Mouse (Mus musculus): ENCODE results near the gene Olfr1129. TPM values are rescaled to one million over a fixed set of nuclear protein-coding genes. Genes with fewer than 3 reads are reported as not detected.

Olfr1129 gene
- polyA plus RNA-seq, 1 experiment from 2014 or later = not detected

Other genes with a start within 250 kb of the Olfr1129 start
- not detected in 2 replicates for gene Olfr1120, start 219.1 kb upstream of the Olfr1129 start, polyA plus RNA-seq (2014; fragmentation: Nextera tagmentation; extraction: Ambion mirVana)
- gene Olfr1121, start 204.0 kb upstream of the Olfr1129 start, polyA plus RNA-seq (2014; fragmentation: Nextera tagmentation; extraction: Ambion mirVana) = not detected in 2 replicates
- not detected in 2 replicates for gene Olfr1122, start 188.1 kb upstream of the Olfr1129 start, polyA plus RNA-seq (2014; fragmentation: Nextera tagmentation; extraction: Ambion mirVana)
- gene Olfr1123, start 157.3 kb upstream of the Olfr1129 start, polyA plus RNA-seq (2014; fragmentation: Nextera tagmentation; extraction: Ambion mirVana) = not detected in 2 replicates
- gene Olfr1124, start 143.6 kb upstream of the Olfr1129 start, polyA plus RNA-seq (2014; fragmentation: Nextera tagmentation; extraction: Ambion mirVana) = not detected in 2 replicates
- not detected in 2 replicates for gene Olfr1126, start 119.9 kb upstream of the Olfr1129 start, polyA plus RNA-seq (2014; fragmentation: Nextera tagmentation; extraction: Ambion mirVana)
- not detected in 2 replicates for gene Pramel7, start 76.8 kb upstream of the Olfr1129 start, polyA plus RNA-seq (2014; fragmentation: Nextera tagmentation; extraction: Ambion mirVana)
- gene Pramel6, start 67.3 kb upstream of the Olfr1129 start, polyA plus RNA-seq (2014; fragmentation: Nextera tagmentation; extraction: Ambion mirVana) = not detected in 2 replicates
- gene Olfr153, start 42.1 kb upstream of the Olfr1129 start, polyA plus RNA-seq (2014; fragmentation: Nextera tagmentation; extraction: Ambion mirVana) = not detected in 2 replicates
- gene Olfr1128, start 28.4 kb upstream of the Olfr1129 start, polyA plus RNA-seq (2014; fragmentation: Nextera tagmentation; extraction: Ambion mirVana) = not detected in 2 replicates
- gene Olfr1130, start 32.3 kb downstream of the Olfr1129 start, polyA plus RNA-seq (2014; fragmentation: Nextera tagmentation; extraction: Ambion mirVana) = not detected in 2 replicates
- gene Olfr1131, start 53.2 kb downstream of the Olfr1129 start, polyA plus RNA-seq (2014; fragmentation: Nextera tagmentation; extraction: Ambion mirVana) = not detected in 2 replicates
- gene Olfr1132, start 63.6 kb downstream of the Olfr1129 start, polyA plus RNA-seq (2014; fragmentation: Nextera tagmentation; extraction: Ambion mirVana) = not detected in 2 replicates
- gene Olfr1133, start 73.5 kb downstream of the Olfr1129 start, polyA plus RNA-seq (2014; fragmentation: Nextera tagmentation; extraction: Ambion mirVana) = not detected in 2 replicates
- gene Olfr1134, start 84.6 kb downstream of the Olfr1129 start, polyA plus RNA-seq (2014; fragmentation: Nextera tagmentation; extraction: Ambion mirVana) = not detected in 2 replicates
- gene Olfr1135, start 99.8 kb downstream of the Olfr1129 start, polyA plus RNA-seq (2014; fragmentation: Nextera tagmentation; extraction: Ambion mirVana) = not detected in 2 replicates
- not detected in 2 replicates for gene Olfr1136, start 120.0 kb downstream of the Olfr1129 start, polyA plus RNA-seq (2014; fragmentation: Nextera tagmentation; extraction: Ambion mirVana)
- gene Olfr1137, start 139.3 kb downstream of the Olfr1129 start, polyA plus RNA-seq (2014; fragmentation: Nextera tagmentation; extraction: Ambion mirVana) = not detected in 2 replicates
- not detected in 2 replicates for gene Olfr1138, start 166.1 kb downstream of the Olfr1129 start, polyA plus RNA-seq (2014; fragmentation: Nextera tagmentation; extraction: Ambion mirVana)
- gene Olfr1140, start 169.8 kb downstream of the Olfr1129 start, polyA plus RNA-seq (2014; fragmentation: Nextera tagmentation; extraction: Ambion mirVana) = not detected in 2 replicates
- not detected in 2 replicates for gene Olfr1141, start 180.1 kb downstream of the Olfr1129 start, polyA plus RNA-seq (2014; fragmentation: Nextera tagmentation; extraction: Ambion mirVana)
- gene Olfr152, start 205.6 kb downstream of the Olfr1129 start, polyA plus RNA-seq (2014; fragmentation: Nextera tagmentation; extraction: Ambion mirVana) = not detected in 2 replicates
- gene Olfr1143, start 226.7 kb downstream of the Olfr1129 start, polyA plus RNA-seq (2014; fragmentation: Nextera tagmentation; extraction: Ambion mirVana) = not detected in 2 replicates
- not detected in 2 replicates for gene Olfr1145, start 235.9 kb downstream of the Olfr1129 start, polyA plus RNA-seq (2014; fragmentation: Nextera tagmentation; extraction: Ambion mirVana)